Mouse (Mus musculus): ENCODE measurements around the gene Teddm3. TPM values are rescaled to one million over a fixed set of nuclear protein-coding genes. Genes with fewer than 3 reads are reported as not detected.
"Not testable (repeated sequence)": the region's sequence is repeated elsewhere in the genome, so short reads cannot be mapped to it uniquely, and the experiment has no call there.

The Teddm3 gene
- polyA plus RNA-seq, 1 experiment from 2014 or later = not detected

DNA sequence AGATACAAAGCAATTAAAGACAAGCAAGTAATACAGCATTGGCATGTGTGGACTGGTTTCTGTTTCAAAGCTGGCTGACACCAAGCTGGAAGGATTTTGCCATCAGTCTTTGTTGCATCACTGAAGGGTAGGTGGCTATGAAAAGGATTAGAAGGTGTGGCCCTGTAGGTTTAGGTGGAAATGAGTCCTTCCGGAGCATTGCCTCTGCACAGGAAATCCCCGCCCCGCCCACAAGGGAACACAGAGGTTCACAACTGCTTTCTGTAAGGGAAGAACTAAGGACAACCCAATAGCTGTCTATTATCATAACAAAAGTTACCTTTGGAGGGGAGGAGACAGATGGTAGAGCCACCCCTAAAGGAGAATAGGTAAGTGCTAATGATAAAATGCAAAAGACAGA is 9.6 kb upstream of the Teddm3 start:
- not testable (repeated sequence) for H3K36me3 ChIP-seq (ENCODE audit: control insufficient read depth, insufficient read depth); H3K9ac ChIP-seq (ENCODE audit: low read length); H3K4me2 ChIP-seq (ENCODE audit: low read depth, low read length); H3K27ac ChIP-seq (ENCODE audit: low read length); H3K4me1 ChIP-seq (ENCODE audit: control insufficient read depth, insufficient read depth, low read length); H3K9me3 ChIP-seq (replicated peaks; ENCODE audit: control insufficient read depth, low read length); H3K27me3 ChIP-seq (ENCODE audit: control insufficient read depth, insufficient read depth, low read length); H3K4me3 ChIP-seq (ENCODE audit: low read length); ATAC-seq (replicated peaks; ENCODE audit: extremely low read depth, insufficient read depth, low FRiP score)
- WGBS = 85% methylated on average over 3 of the region's 3 CpGs

DNA sequence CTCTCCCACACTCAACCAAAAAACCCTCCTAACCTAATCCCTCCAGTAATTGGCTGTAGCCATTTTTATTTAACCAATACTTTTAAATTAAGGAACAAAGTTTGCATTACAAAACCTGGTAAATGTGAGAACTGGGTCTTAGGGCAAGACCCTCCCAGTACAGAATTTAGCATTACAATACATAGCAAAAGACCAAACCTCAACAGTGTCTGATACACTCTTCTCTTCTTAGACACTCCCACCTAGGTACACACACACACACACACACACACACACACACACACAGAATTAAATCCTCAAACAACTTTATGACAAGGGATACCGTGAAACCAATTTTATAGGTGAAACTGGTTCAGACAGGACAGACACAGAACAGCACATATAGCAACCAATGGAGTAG is 5.4 kb upstream of the Teddm3 start:
- not testable (repeated sequence) for H3K4me1 ChIP-seq (ENCODE audit: control insufficient read depth, insufficient read depth, low read length); H3K4me2 ChIP-seq (ENCODE audit: low read depth, low read length); H3K36me3 ChIP-seq (ENCODE audit: control insufficient read depth, insufficient read depth); H3K27me3 ChIP-seq (ENCODE audit: control insufficient read depth, insufficient read depth, low read length); H3K9ac ChIP-seq (ENCODE audit: low read length); H3K9me3 ChIP-seq (replicated peaks; ENCODE audit: control insufficient read depth, low read length); ATAC-seq (replicated peaks; ENCODE audit: extremely low read depth, insufficient read depth, low FRiP score); H3K4me3 ChIP-seq (ENCODE audit: low read length); H3K27ac ChIP-seq (ENCODE audit: low read length)
- WGBS = 84% methylated on average over 1 of the region's 1 CpGs

DNA sequence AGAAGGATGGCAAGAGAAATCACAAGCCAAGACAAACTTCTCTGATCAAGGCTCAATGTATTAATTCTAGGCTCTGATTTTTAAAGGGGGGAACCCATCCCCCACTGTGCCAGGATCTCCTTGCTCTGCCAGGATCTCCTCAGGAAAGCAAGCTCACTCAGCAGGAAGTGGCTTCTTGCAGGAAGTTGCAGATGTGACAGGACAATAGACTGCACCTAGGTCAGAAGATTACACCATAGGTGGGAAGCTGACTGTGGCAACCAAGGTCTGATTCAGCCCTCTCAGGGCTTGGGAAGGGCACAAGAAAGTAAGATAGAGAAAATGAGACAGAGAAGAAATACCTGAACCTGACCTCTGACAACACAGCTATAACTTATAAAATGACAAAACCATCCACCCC is 2.5 kb upstream of the Teddm3 start:
- not testable (repeated sequence) for H3K9me3 ChIP-seq (replicated peaks; ENCODE audit: control insufficient read depth, low read length); H3K4me3 ChIP-seq (ENCODE audit: low read length); H3K4me2 ChIP-seq (ENCODE audit: low read depth, low read length); H3K9ac ChIP-seq (ENCODE audit: low read length); H3K4me1 ChIP-seq (ENCODE audit: control insufficient read depth, insufficient read depth, low read length); H3K27me3 ChIP-seq (ENCODE audit: control insufficient read depth, insufficient read depth, low read length); H3K27ac ChIP-seq (ENCODE audit: low read length); H3K36me3 ChIP-seq (ENCODE audit: control insufficient read depth, insufficient read depth); ATAC-seq (replicated peaks; ENCODE audit: extremely low read depth, insufficient read depth, low FRiP score)

DNA sequence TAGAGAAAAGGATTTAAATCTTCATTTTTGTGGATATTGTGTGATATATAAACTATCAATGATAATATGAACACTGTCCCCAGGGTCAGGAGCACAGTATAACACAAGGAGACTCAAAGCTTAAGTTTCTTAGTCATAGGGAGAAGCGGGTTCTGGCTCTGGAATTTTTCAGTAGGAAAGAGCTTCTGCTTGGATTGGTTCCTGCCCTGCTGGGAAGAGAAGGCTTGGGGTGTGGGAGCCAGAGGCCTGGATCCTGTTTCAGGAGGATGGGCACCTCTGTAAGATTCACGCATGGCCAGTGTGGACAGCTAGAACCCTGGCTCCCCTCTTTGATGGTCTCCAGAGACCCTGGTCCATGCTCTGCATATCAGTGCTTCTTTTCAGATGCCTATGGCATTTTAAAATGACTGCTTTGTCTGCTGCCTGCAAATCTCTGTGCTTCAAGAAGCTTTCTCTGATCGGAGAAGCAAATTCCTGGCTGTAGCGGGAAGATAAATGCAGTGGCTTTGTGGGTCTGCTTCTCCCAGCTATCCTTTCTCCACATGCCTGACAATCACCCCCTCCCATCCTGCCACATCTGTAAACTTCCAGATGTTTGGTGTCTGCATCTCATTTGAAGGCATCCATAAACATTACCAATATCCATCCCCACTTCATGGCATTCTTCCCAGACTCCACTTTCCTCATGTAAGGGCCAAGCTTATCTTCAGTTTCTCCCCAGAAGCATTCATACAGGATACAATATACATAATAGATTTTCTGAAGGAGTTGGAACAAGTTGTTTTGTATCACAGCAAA is 2.0 kb downstream of the Teddm3 start:
- no peaks in the 10 kb centered on the region for H3K27me3 ChIP-seq (ENCODE audit: control insufficient read depth, insufficient read depth, low read length)
- H3K9me3 ChIP-seq (replicated peaks; ENCODE audit: control insufficient read depth, low read length) = no peaks in the 10 kb centered on the region
- 0 out of 2 replicates have a peak, but pooled peaks have one; percentile 10 for ATAC-seq (replicated peaks; ENCODE audit: extremely low read depth, insufficient read depth, low FRiP score)
- 45% methylated on average over 4 of the region's 4 CpGs for WGBS
- H3K4me2 ChIP-seq (ENCODE audit: low read depth, low read length) = no peak overlapping the region
- H3K27ac ChIP-seq (ENCODE audit: low read length) = no peak overlapping the region
- H3K4me3 ChIP-seq (ENCODE audit: low read length) = no peak overlapping the region
- no peaks in the 10 kb centered on the region for H3K4me1 ChIP-seq (ENCODE audit: control insufficient read depth, insufficient read depth, low read length)
- H3K9ac ChIP-seq (ENCODE audit: low read length) = no peak overlapping the region
- no peaks in the 10 kb centered on the region for H3K36me3 ChIP-seq (ENCODE audit: control insufficient read depth, insufficient read depth)

DNA sequence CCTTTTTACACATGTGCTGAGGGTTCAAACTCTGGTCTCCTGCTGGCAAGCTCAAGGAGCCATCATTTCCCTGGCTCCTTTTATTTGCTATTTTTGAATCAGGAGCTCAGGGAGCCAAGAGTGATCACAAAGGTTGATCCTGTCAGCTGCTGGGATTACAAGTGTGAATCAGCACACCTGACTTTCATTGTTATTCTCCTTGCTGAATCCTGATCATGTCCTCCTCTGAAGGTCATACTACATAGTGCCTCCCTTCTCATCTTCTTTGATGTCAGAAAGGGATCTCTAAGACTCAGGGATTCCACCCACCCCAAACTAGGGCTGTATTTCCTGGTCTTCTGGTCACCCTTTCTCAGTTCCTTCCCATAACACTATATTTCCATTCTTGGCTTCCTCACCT is 3.9 kb downstream of the Teddm3 start:
- Histone ChIP-seq H3K4me3 (ENCODE audit: low read length) (no peak overlapping the region), H3K4me1 (ENCODE audit: control insufficient read depth, insufficient read depth, low read length) (no peaks in the 10 kb centered on the region), H3K9ac (ENCODE audit: low read length) (no peak overlapping the region), H3K27me3 (ENCODE audit: control insufficient read depth, insufficient read depth, low read length) (no peaks in the 10 kb centered on the region), H3K27ac (ENCODE audit: low read length) (no peak overlapping the region), H3K4me2 (ENCODE audit: low read depth, low read length) (no peak overlapping the region), H3K36me3 (ENCODE audit: control insufficient read depth, insufficient read depth) (no peaks in the 10 kb centered on the region), H3K9me3 (replicated peaks; ENCODE audit: control insufficient read depth, low read length) (no peaks in the 10 kb centered on the region)
- ATAC-seq (replicated peaks; ENCODE audit: extremely low read depth, insufficient read depth, low FRiP score) = no peak

DNA sequence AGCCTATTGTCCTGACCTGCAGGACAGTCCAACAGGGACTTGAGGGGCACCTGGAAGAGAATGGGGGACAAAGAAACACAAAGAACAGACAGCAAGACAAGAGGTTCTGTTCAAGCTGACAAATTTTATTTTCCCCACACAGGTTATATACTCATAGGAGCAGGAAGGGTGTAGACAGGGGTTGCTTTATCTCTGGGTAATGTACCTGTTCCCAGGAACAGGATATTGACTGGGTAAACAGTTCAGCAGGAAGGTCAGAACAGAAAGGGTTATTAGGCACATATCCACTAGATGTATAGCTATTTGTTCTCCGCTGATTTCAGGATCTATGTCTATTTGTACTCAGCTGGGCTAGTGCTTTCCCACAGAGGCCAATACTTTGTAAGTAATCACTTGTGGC is 5.3 kb downstream of the Teddm3 start:
- not testable (repeated sequence) for H3K36me3 ChIP-seq (ENCODE audit: control insufficient read depth, insufficient read depth); H3K4me1 ChIP-seq (ENCODE audit: control insufficient read depth, insufficient read depth, low read length); ATAC-seq (replicated peaks; ENCODE audit: extremely low read depth, insufficient read depth, low FRiP score); H3K4me3 ChIP-seq (ENCODE audit: low read length); H3K27ac ChIP-seq (ENCODE audit: low read length); H3K27me3 ChIP-seq (ENCODE audit: control insufficient read depth, insufficient read depth, low read length); H3K4me2 ChIP-seq (ENCODE audit: low read depth, low read length); H3K9me3 ChIP-seq (replicated peaks; ENCODE audit: control insufficient read depth, low read length); H3K9ac ChIP-seq (ENCODE audit: low read length)
- 70% methylated on average over 1 of the region's 1 CpGs for WGBS

DNA sequence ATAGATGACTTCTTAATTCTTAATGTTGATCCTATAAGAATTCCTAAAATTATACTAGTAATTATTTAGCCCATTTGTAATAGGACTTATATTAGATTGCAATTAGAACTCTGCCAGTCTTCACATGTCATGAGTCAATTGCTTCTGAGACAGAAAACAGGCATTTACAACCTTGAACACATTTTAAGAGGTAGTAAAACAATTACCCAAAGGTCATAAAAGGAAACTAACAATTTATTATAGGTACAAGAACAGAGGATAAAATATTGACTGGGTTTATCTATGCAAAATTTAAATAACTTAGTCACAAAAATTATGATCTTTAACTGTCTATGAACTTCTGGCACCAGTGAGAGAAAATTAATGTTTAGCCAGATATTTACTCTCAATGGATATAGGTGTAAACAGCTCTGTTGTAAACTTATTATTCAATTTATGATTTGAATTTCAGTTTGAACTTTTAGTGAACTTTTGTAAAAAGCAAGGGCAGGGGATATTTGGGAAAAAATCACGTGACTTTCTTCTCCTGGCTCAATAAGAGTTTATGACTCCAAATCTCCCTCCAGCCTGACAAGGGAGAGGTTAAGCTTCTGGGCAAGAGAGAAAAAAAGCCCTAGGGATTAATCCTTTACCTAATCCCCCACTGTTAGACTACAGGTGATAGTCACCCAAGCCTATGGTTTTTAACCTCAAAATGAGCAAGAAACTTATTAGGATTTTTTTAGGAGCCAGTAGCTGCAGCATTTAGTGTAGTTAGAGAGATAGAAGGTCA is 17.3 kb downstream of the Teddm3 start:
- 46% methylated on average over 1 of the region's 1 CpGs for WGBS
- H3K4me1 ChIP-seq (ENCODE audit: control insufficient read depth, insufficient read depth, low read length) = no peaks in the 10 kb centered on the region
- no peak overlapping the region for H3K4me3 ChIP-seq (ENCODE audit: low read length)
- no peaks in the 10 kb centered on the region for H3K9me3 ChIP-seq (replicated peaks; ENCODE audit: control insufficient read depth, low read length)
- no peaks in the 10 kb centered on the region for H3K27me3 ChIP-seq (ENCODE audit: control insufficient read depth, insufficient read depth, low read length)
- no peak for ATAC-seq (replicated peaks; ENCODE audit: extremely low read depth, insufficient read depth, low FRiP score)
- no peaks in the 10 kb centered on the region for H3K36me3 ChIP-seq (ENCODE audit: control insufficient read depth, insufficient read depth)
- H3K9ac ChIP-seq (ENCODE audit: low read length) = no peak overlapping the region
- no peak overlapping the region for H3K4me2 ChIP-seq (ENCODE audit: low read depth, low read length)
- no peak overlapping the region for H3K27ac ChIP-seq (ENCODE audit: low read length)

DNA sequence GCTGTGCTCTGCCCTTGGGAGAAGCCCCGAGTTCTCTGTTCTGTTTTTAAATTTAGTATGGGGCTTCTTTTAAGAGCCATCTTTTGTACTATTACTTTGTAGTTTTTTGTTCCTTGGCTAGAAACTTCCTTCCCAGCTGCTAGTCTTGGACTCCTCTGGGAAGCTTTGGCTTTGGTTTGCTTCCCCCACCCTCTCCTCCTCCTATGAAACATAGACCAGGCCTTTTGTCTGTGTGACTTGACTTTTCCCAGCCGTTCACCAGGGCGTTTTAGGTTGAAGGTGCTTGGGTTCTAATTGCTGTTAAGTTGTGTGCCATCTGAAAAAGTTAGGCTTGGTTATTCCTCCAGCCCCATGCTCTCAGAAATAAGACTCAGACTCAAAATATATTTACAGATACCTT is 26.1 kb downstream of the Teddm3 start:
- H3K4me1 ChIP-seq (ENCODE audit: control insufficient read depth, insufficient read depth, low read length); H3K36me3 ChIP-seq (ENCODE audit: control insufficient read depth, insufficient read depth); H3K9ac ChIP-seq (ENCODE audit: low read length); H3K27ac ChIP-seq (ENCODE audit: low read length); ATAC-seq (replicated peaks; ENCODE audit: extremely low read depth, insufficient read depth, low FRiP score); H3K4me3 ChIP-seq (ENCODE audit: low read length); H3K4me2 ChIP-seq (ENCODE audit: low read depth, low read length); H3K9me3 ChIP-seq (replicated peaks; ENCODE audit: control insufficient read depth, low read length); H3K27me3 ChIP-seq (ENCODE audit: control insufficient read depth, insufficient read depth, low read length): not testable (repeated sequence)
- WGBS = 72% methylated on average over 3 of the region's 3 CpGs

DNA sequence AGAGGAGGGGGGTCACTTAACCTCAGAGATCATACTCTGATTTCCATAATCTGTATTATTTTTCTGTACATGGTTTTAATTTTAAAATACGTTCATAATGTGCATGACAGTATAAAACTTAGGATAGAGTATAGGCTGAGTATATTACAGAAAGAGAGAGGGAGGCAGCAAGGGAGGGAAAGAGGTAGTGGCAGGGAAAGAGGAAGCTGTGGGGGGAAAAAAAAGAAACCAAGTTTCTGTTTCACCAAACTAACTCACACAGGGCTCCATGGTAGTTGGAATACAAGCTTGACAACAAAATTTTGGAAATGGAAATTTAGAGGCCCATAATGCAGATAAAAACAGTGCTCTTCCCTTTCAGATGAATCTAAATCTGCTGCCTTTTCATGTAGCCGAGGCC is 31.0 kb downstream of the Teddm3 start:
- not testable (repeated sequence) for H3K9ac ChIP-seq (ENCODE audit: low read length); H3K27me3 ChIP-seq (ENCODE audit: control insufficient read depth, insufficient read depth, low read length); H3K4me1 ChIP-seq (ENCODE audit: control insufficient read depth, insufficient read depth, low read length); H3K4me3 ChIP-seq (ENCODE audit: low read length); H3K36me3 ChIP-seq (ENCODE audit: control insufficient read depth, insufficient read depth); H3K9me3 ChIP-seq (replicated peaks; ENCODE audit: control insufficient read depth, low read length); H3K27ac ChIP-seq (ENCODE audit: low read length); ATAC-seq (replicated peaks; ENCODE audit: extremely low read depth, insufficient read depth, low FRiP score); H3K4me2 ChIP-seq (ENCODE audit: low read depth, low read length)
- WGBS = 72% methylated on average over 2 of the region's 2 CpGs
